Mouse (Mus musculus): ENCODE data around the gene Wipi1. TPM values are rescaled to one million over a fixed set of nuclear protein-coding genes. Genes with fewer than 3 reads are reported as not detected.
A peak's percentile ranks its signal among the peaks of the same experiment; 100 is the strongest.

Wipi1 gene
- polyA plus RNA-seq, 1 experiment from 2014 or later, result 35.5 TPM

GRCm38 (mm10) chr11:109569007-109569618 is 42.7 kb downstream of the Wipi1 start:
- Histone ChIP-seq H3K9me3 (replicated peaks) (no peaks in the 10 kb centered on the region), H3K36me3 (peaks cover 5% of the 10 kb centered on the region; the same call in 1 of the 2 replicates), H3K4me3 (replicated peaks) (no peak overlapping the region), H3K27me3 (no peaks in the 10 kb centered on the region), H3K4me1 (no peaks in the 10 kb centered on the region), H3K27ac (no peak overlapping the region), H3K9ac (no peak overlapping the region), H3K4me2 (no peak overlapping the region)
- ATAC-seq (replicated peaks; ENCODE audit: low FRiP score), result no peak
- 69% methylated on average over 12 of the region's 12 CpGs for WGBS

GRCm38 (mm10) chr11:109564466-109565214 is 47.1 kb downstream of the Wipi1 start:
- Histone ChIP-seq H3K4me2 (no peak overlapping the region), H3K4me1 (peaks cover 17% of the 10 kb centered on the region), H3K27ac (no peak overlapping the region), H3K27me3 (no peaks in the 10 kb centered on the region), H3K4me3 (replicated peaks) (no peak overlapping the region), H3K9me3 (replicated peaks) (no peaks in the 10 kb centered on the region), H3K9ac (no peak overlapping the region), H3K36me3 (no peaks in the 10 kb centered on the region)
- no peak for ATAC-seq (replicated peaks; ENCODE audit: low FRiP score)
- 86% methylated on average over 15 of the region's 15 CpGs for WGBS

- Histone ChIP-seq H3K4me3 (replicated peaks) (no peak overlapping the region), H3K9me3 (replicated peaks) (no peaks in the 10 kb centered on the region), H3K4me2 (no peak overlapping the region), H3K9ac (no peak overlapping the region), H3K27me3 (no peaks in the 10 kb centered on the region), H3K4me1 (peaks cover 20% of the 10 kb centered on the region), H3K27ac (no peak overlapping the region), H3K36me3 (no peaks in the 10 kb centered on the region)
- no peak for ATAC-seq (replicated peaks; ENCODE audit: low FRiP score)
- WGBS, result 73% methylated on average over 4 of the region's 4 CpGs
Observed at GRCm38 (mm10) chr11:109563708-109564107, 48.1 kb downstream of the Wipi1 start.

- Histone ChIP-seq H3K4me3 (replicated peaks) (no peak overlapping the region), H3K4me2 (no peak overlapping the region), H3K36me3 (no peaks in the 10 kb centered on the region), H3K9me3 (replicated peaks) (no peaks in the 10 kb centered on the region), H3K27me3 (no peaks in the 10 kb centered on the region), H3K9ac (no peak overlapping the region), H3K27ac (peak overlapping the region; percentile 57; the same call in 1 of the 2 replicates), H3K4me1 (peaks cover 22% of the 10 kb centered on the region)
- WGBS, result 42% methylated on average over 3 of the region's 3 CpGs
- ATAC-seq (replicated peaks; ENCODE audit: low FRiP score), result no peak
Observed at GRCm38 (mm10) chr11:109561445-109561844, 50.3 kb downstream of the Wipi1 start.

GRCm38 (mm10) chr11:109560793-109561257 is 50.9 kb downstream of the Wipi1 start:
- H3K36me3 ChIP-seq, result no peaks in the 10 kb centered on the region
- H3K27ac ChIP-seq, result peak overlapping the region; percentile 57; the same call in 1 of the 2 replicates
- no peak overlapping the region for H3K9ac ChIP-seq
- H3K4me3 ChIP-seq (replicated peaks), result no peak overlapping the region
- H3K27me3 ChIP-seq, result no peaks in the 10 kb centered on the region
- peaks cover 22% of the 10 kb centered on the region for H3K4me1 ChIP-seq
- H3K9me3 ChIP-seq (replicated peaks), result no peaks in the 10 kb centered on the region
- 13% methylated on average over 9 of the region's 9 CpGs for WGBS
- peak; percentile 83 for ATAC-seq (replicated peaks; ENCODE audit: low FRiP score)
- H3K4me2 ChIP-seq, result no peak overlapping the region

GRCm38 (mm10) chr11:109559241-109559640 is 52.5 kb downstream of the Wipi1 start:
- 76% methylated on average over 12 of the region's 12 CpGs for WGBS
- Histone ChIP-seq H3K27ac (no peak overlapping the region), H3K9me3 (replicated peaks) (no peaks in the 10 kb centered on the region), H3K27me3 (no peaks in the 10 kb centered on the region), H3K4me1 (peaks cover 22% of the 10 kb centered on the region), H3K4me2 (no peak overlapping the region), H3K36me3 (no peaks in the 10 kb centered on the region), H3K4me3 (replicated peaks) (no peak overlapping the region), H3K9ac (no peak overlapping the region)
- ATAC-seq (replicated peaks; ENCODE audit: low FRiP score), result no peak

GRCm38 (mm10) chr11:109557419-109557818 is 54.3 kb downstream of the Wipi1 start:
- H3K9ac ChIP-seq, result no peak overlapping the region
- ATAC-seq (replicated peaks; ENCODE audit: low FRiP score), result peak; percentile 30; the same call in 1 of the 2 replicates
- no peaks in the 10 kb centered on the region for H3K27me3 ChIP-seq
- H3K9me3 ChIP-seq (replicated peaks), result no peaks in the 10 kb centered on the region
- H3K4me3 ChIP-seq (replicated peaks), result no peak overlapping the region
- no peak overlapping the region for H3K27ac ChIP-seq
- H3K4me1 ChIP-seq, result peaks cover 30% of the 10 kb centered on the region
- no peaks in the 10 kb centered on the region for H3K36me3 ChIP-seq
- no peak overlapping the region for H3K4me2 ChIP-seq
- WGBS, result 81% methylated on average over 11 of the region's 11 CpGs

GRCm38 (mm10) chr11:109556130-109556529 is 55.6 kb downstream of the Wipi1 start:
- Histone ChIP-seq H3K9ac (no peak overlapping the region), H3K4me2 (no peak overlapping the region), H3K9me3 (replicated peaks) (no peaks in the 10 kb centered on the region), H3K27ac (no peak overlapping the region), H3K27me3 (no peaks in the 10 kb centered on the region), H3K36me3 (no peaks in the 10 kb centered on the region), H3K4me3 (replicated peaks) (no peak overlapping the region), H3K4me1 (peaks cover 23% of the 10 kb centered on the region)
- ATAC-seq (replicated peaks; ENCODE audit: low FRiP score), result no peak
- WGBS, result 79% methylated on average over 6 of the region's 6 CpGs

GRCm38 (mm10) chr11:109554443-109554842 is 57.3 kb downstream of the Wipi1 start:
- Histone ChIP-seq H3K4me1 (peaks cover 14% of the 10 kb centered on the region; the same call in 1 of the 2 replicates), H3K4me2 (no peak overlapping the region), H3K9ac (no peak overlapping the region), H3K27me3 (no peaks in the 10 kb centered on the region), H3K36me3 (no peaks in the 10 kb centered on the region), H3K9me3 (replicated peaks) (no peaks in the 10 kb centered on the region), H3K27ac (no peak overlapping the region), H3K4me3 (replicated peaks) (no peak overlapping the region)
- 52% methylated on average over 3 of the region's 3 CpGs for WGBS
- ATAC-seq (replicated peaks; ENCODE audit: low FRiP score), result no peak

- H3K27me3 ChIP-seq, result no peaks in the 10 kb centered on the region
- H3K27ac ChIP-seq, result no peak overlapping the region
- no peak overlapping the region for H3K9ac ChIP-seq
- 67% methylated on average over 4 of the region's 4 CpGs for WGBS
- H3K9me3 ChIP-seq (replicated peaks), result no peaks in the 10 kb centered on the region
- H3K4me1 ChIP-seq, result peaks cover 14% of the 10 kb centered on the region; the same call in 1 of the 2 replicates
- no peak overlapping the region for H3K4me2 ChIP-seq
- H3K36me3 ChIP-seq, result no peaks in the 10 kb centered on the region
- no peak overlapping the region for H3K4me3 ChIP-seq (replicated peaks)
- ATAC-seq (replicated peaks; ENCODE audit: low FRiP score), result no peak
Observed at GRCm38 (mm10) chr11:109553921-109554320, 57.8 kb downstream of the Wipi1 start.

GRCm38 (mm10) chr11:109549599-109550290 is 62.0 kb downstream of the Wipi1 start:
- ATAC-seq (replicated peaks; ENCODE audit: low FRiP score), result peak; percentile 47; the same call in 1 of the 2 replicates
- H3K4me2 ChIP-seq, result no peak overlapping the region
- H3K9me3 ChIP-seq (replicated peaks), result no peaks in the 10 kb centered on the region
- 46% methylated on average over 5 of the region's 5 CpGs for WGBS
- H3K9ac ChIP-seq, result no peak overlapping the region
- H3K27me3 ChIP-seq, result no peaks in the 10 kb centered on the region
- H3K27ac ChIP-seq, result no peak overlapping the region
- H3K4me3 ChIP-seq (replicated peaks), result no peak overlapping the region
- H3K36me3 ChIP-seq, result no peaks in the 10 kb centered on the region
- peaks cover 32% of the 10 kb centered on the region for H3K4me1 ChIP-seq

GRCm38 (mm10) chr11:109547652-109548051 is 64.1 kb downstream of the Wipi1 start:
- no peak overlapping the region for H3K4me3 ChIP-seq (replicated peaks)
- H3K27ac ChIP-seq, result no peak overlapping the region
- H3K27me3 ChIP-seq, result no peaks in the 10 kb centered on the region
- H3K4me2 ChIP-seq, result no peak overlapping the region
- peaks cover 36% of the 10 kb centered on the region for H3K4me1 ChIP-seq
- ATAC-seq (replicated peaks; ENCODE audit: low FRiP score), result no peak
- H3K9me3 ChIP-seq (replicated peaks), result no peaks in the 10 kb centered on the region
- no peaks in the 10 kb centered on the region for H3K36me3 ChIP-seq
- no peak overlapping the region for H3K9ac ChIP-seq
- WGBS, result 100% methylated on average over 1 of the region's 1 CpGs

Measured in kidney, embryonic 15.5 days (tissue).